Mouse (Mus musculus) kidney, embryonic 14.5 days (tissue): ENCODE measurements around the gene Dsn1. TPM values are rescaled to one million over a fixed set of nuclear protein-coding genes. Genes with fewer than 3 reads are reported as not detected.
A peak's percentile ranks its signal among the peaks of the same experiment; 100 is the strongest.

Source experiments
- ATAC-seq: fragments of 200-750 bp; cut with Nextera tagmentation; 2 replicates; pipeline ENCODE4 v1.8.0; 2017; ENCODE audit warnings: moderate number of reproducible peaks, mild to moderate bottlenecking, moderate TSS enrichment, moderate library complexity; ENCODE audit not compliant: low FRiP score, low TSS enrichment
- H3K27ac ChIP-seq: fragments of 300-500 bp; sonication (generic); 2 replicates; pipeline ENCODE4 v1.5.1; 2014; ENCODE audit warnings: low read depth, mild to moderate bottlenecking, low read length, moderate library complexity, mixed read lengths
- H3K27me3 ChIP-seq: fragments of 300-500 bp; sonication (generic); 2 replicates; pipeline ENCODE4 v1.6.1; 2014; ENCODE audit warnings: mild to moderate bottlenecking, low read length; ENCODE audit not compliant: control insufficient read depth, insufficient read depth
- H3K36me3 ChIP-seq: fragments of 300-500 bp; sonication (generic); 2 replicates; pipeline ENCODE4 v1.6.1; 2014; ENCODE audit warnings: low read length, mixed read lengths; ENCODE audit not compliant: control insufficient read depth, insufficient read depth
- H3K4me1 ChIP-seq: fragments of 300-500 bp; sonication (generic); 2 replicates; pipeline ENCODE4 v1.6.1; 2014; ENCODE audit warnings: low read length, mixed read lengths; ENCODE audit not compliant: control insufficient read depth, insufficient read depth
- H3K4me2 ChIP-seq: fragments of 300-500 bp; sonication (generic); replicated peaks from 2 replicates; pipeline ENCODE4 v1.6.1; 2014; ENCODE audit warnings: low read depth, mild to moderate bottlenecking, low read length
- H3K4me3 ChIP-seq: fragments of 300-500 bp; sonication (generic); 2 replicates; pipeline ENCODE4 v1.5.1; 2014; ENCODE audit warnings: mild to moderate bottlenecking, low read length
- H3K9ac ChIP-seq: fragments of 300-500 bp; sonication (generic); 2 replicates; pipeline ENCODE4 v1.6.1; 2014; ENCODE audit warnings: low read depth, mild to moderate bottlenecking, low read length, moderate library complexity
- H3K9me3 ChIP-seq: fragments of 300-500 bp; sonication (generic); 2 replicates; pipeline ENCODE4 v1.6.1; 2016; ENCODE audit warnings: low read length; ENCODE audit not compliant: control insufficient read depth
- WGBS: fragments of 180-500 bp; shearing (Covaris S2); extraction: QIAGEN DNeasy Blood & Tissue Kit; methylation state at CpG from one replicate; pipeline ENCODE4 v1.1.7; 2014; 5-methylcytosine and 5-hydroxymethylcytosine counted together
- polyA plus RNA-seq: library from polyadenylated mRNA; unstranded; fragments of >200 nt; fragmentation: Nextera tagmentation; extraction: Ambion mirVana; gene quantifications from 2 replicates; pipeline ENCODE4 v1.2.1, GENCODE M21; 2014

Gene Dsn1
- polyA plus RNA-seq = 30.8 and 43.8 TPM in 2 replicates

GRCm38 (mm10) chr2:157006511-157007233, at the start of gene Dsn1:
Gene Dsn1, minus strand, starts transcription at chr2:157007154.
- Histone ChIP-seq H3K4me1 (peaks cover 10% of the 10 kb centered on the region; the same call in 1 of the 2 replicates), H3K36me3 (peaks cover 17% of the 10 kb centered on the region), H3K27me3 (no peaks in the 10 kb centered on the region), H3K9ac (peak within 1 kb of the TSS; percentile 81), H3K27ac (peak within 1 kb of the TSS; percentile 73), H3K4me3 (peak within 1 kb of the TSS; percentile 85), H3K4me2 (peak within 1 kb of the TSS; percentile 79), H3K9me3 (no peaks in the 10 kb centered on the region)
- WGBS = under 1% methylated on average over 56 of the region's 56 CpGs
- ATAC-seq = peak; percentile 88

GRCm38 (mm10) chr2:157055721-157056120, 48.8 kb upstream of the Dsn1 start:
- H3K4me1 ChIP-seq = peaks cover 17% of the 10 kb centered on the region
- no peak overlapping the region for H3K9ac ChIP-seq
- ATAC-seq = no peak
- no peak overlapping the region for H3K27ac ChIP-seq
- WGBS = 90% methylated on average over 6 of the region's 6 CpGs
- no peak overlapping the region for H3K4me2 ChIP-seq
- H3K4me3 ChIP-seq = no peak overlapping the region
- peaks cover 55% of the 10 kb centered on the region for H3K36me3 ChIP-seq
- no peaks in the 10 kb centered on the region for H3K27me3 ChIP-seq
- no peaks in the 10 kb centered on the region for H3K9me3 ChIP-seq

GRCm38 (mm10) chr2:157054816-157055215, 47.9 kb upstream of the Dsn1 start:
- Histone ChIP-seq H3K9ac (no peak overlapping the region), H3K4me2 (no peak overlapping the region), H3K9me3 (no peaks in the 10 kb centered on the region), H3K27me3 (no peaks in the 10 kb centered on the region), H3K4me3 (no peak overlapping the region), H3K4me1 (peaks cover 17% of the 10 kb centered on the region), H3K36me3 (peaks cover 57% of the 10 kb centered on the region), H3K27ac (0 out of 2 replicates have a peak overlapping the region, but pooled peaks have one; percentile 21)
- WGBS = 74% methylated on average over 5 of the region's 5 CpGs
- ATAC-seq = no peak

GRCm38 (mm10) chr2:157054297-157054696, 47.3 kb upstream of the Dsn1 start:
- H3K36me3 ChIP-seq = peaks cover 57% of the 10 kb centered on the region
- no peak overlapping the region for H3K9ac ChIP-seq
- no peak for ATAC-seq
- H3K9me3 ChIP-seq = no peaks in the 10 kb centered on the region
- no peak overlapping the region for H3K27ac ChIP-seq
- H3K27me3 ChIP-seq = no peaks in the 10 kb centered on the region
- H3K4me3 ChIP-seq = no peak overlapping the region
- no peak overlapping the region for H3K4me2 ChIP-seq
- peaks cover 12% of the 10 kb centered on the region for H3K4me1 ChIP-seq
- WGBS = 79% methylated on average over 8 of the region's 8 CpGs

GRCm38 (mm10) chr2:157053787-157054186, 46.8 kb upstream of the Dsn1 start:
- no peak overlapping the region for H3K4me2 ChIP-seq
- 82% methylated on average over 4 of the region's 4 CpGs for WGBS
- no peak for ATAC-seq
- H3K4me3 ChIP-seq = no peak overlapping the region
- H3K36me3 ChIP-seq = peaks cover 60% of the 10 kb centered on the region
- H3K9me3 ChIP-seq = no peaks in the 10 kb centered on the region
- no peak overlapping the region for H3K27ac ChIP-seq
- no peak overlapping the region for H3K9ac ChIP-seq
- peaks cover 7% of the 10 kb centered on the region for H3K4me1 ChIP-seq
- H3K27me3 ChIP-seq = no peaks in the 10 kb centered on the region

- Histone ChIP-seq H3K4me1 (0 out of 2 replicates have a peak, but pooled peaks cover under 1% of the 10 kb centered on the region), H3K27ac (no peak overlapping the region), H3K27me3 (no peaks in the 10 kb centered on the region), H3K9ac (no peak overlapping the region), H3K36me3 (peaks cover 66% of the 10 kb centered on the region), H3K9me3 (no peaks in the 10 kb centered on the region), H3K4me3 (no peak overlapping the region), H3K4me2 (no peak overlapping the region)
- no peak for ATAC-seq
- 95% methylated on average over 5 of the region's 5 CpGs for WGBS
Measured at GRCm38 (mm10) chr2:157053124-157053523, 46.2 kb upstream of the Dsn1 start.

- no peak for ATAC-seq
- Histone ChIP-seq H3K36me3 (peaks cover 62% of the 10 kb centered on the region), H3K4me3 (no peak overlapping the region), H3K27me3 (no peaks in the 10 kb centered on the region), H3K27ac (no peak overlapping the region), H3K9me3 (no peaks in the 10 kb centered on the region), H3K9ac (no peak overlapping the region), H3K4me2 (no peak overlapping the region), H3K4me1 (no peaks in the 10 kb centered on the region)
- whole genome bisulfite sequencing = 46% methylated on average over 8 of the region's 8 CpGs
Measured at GRCm38 (mm10) chr2:157052448-157052847, 45.5 kb upstream of the Dsn1 start.

GRCm38 (mm10) chr2:157049831-157050243, 42.9 kb upstream of the Dsn1 start:
- no peak overlapping the region for H3K27ac ChIP-seq
- H3K36me3 ChIP-seq = peaks cover 69% of the 10 kb centered on the region
- ATAC-seq = no peak
- H3K27me3 ChIP-seq = no peaks in the 10 kb centered on the region
- H3K9ac ChIP-seq = no peak overlapping the region
- 72% methylated on average over 8 of the region's 8 CpGs for WGBS
- peaks cover 4% of the 10 kb centered on the region; the same call in 1 of the 2 replicates for H3K9me3 ChIP-seq
- no peaks in the 10 kb centered on the region for H3K4me1 ChIP-seq
- H3K4me3 ChIP-seq = no peak overlapping the region
- H3K4me2 ChIP-seq = no peak overlapping the region

- WGBS = 92% methylated on average over 13 of the region's 13 CpGs
- H3K27me3 ChIP-seq = no peaks in the 10 kb centered on the region
- H3K4me2 ChIP-seq = no peak overlapping the region
- no peak overlapping the region for H3K9ac ChIP-seq
- H3K9me3 ChIP-seq = peaks cover 4% of the 10 kb centered on the region; the same call in 1 of the 2 replicates
- no peak overlapping the region for H3K4me3 ChIP-seq
- no peak overlapping the region for H3K27ac ChIP-seq
- no peaks in the 10 kb centered on the region for H3K4me1 ChIP-seq
- peaks cover 75% of the 10 kb centered on the region for H3K36me3 ChIP-seq
- ATAC-seq = no peak
Measured at GRCm38 (mm10) chr2:157048395-157049181, 41.6 kb upstream of the Dsn1 start.
